Mouse (Mus musculus) right cerebral cortex, adult 2 months (tissue): Measurements from ENCODE around the gene Rint1.

Experiments
- DNase-seq, 2 experiments: peaks; one replicate each; pipeline ENCODE4 v3.0.0; 2021 to 2022; ENCODE audit warnings: low spot score in 2 of 2

Rint1 gene

GRCm38 (mm10) chr5:23864054-23864965 is 76.8 kb downstream of the Rint1 start:
- DNase-seq = no peak

- DNase-seq = no peak
Measured at GRCm38 (mm10) chr5:23865941-23866340, 78.4 kb downstream of the Rint1 start.
